Mouse (Mus musculus): Measurements from ENCODE around the gene Megf11. TPM values are rescaled to one million over a fixed set of nuclear protein-coding genes. Genes with fewer than 3 reads are reported as not detected.

The Megf11 gene
- total and polyA plus RNA-seq, 3 experiments: 0.08 to 0.93 TPM; not detected in 1

- DNase-seq (ENCODE audit: low read depth, low spot score): peak; percentile 38
- Histone ChIP-seq H3K27me3 (ENCODE audit: control insufficient read depth in 1 of 2, insufficient read depth in 2 of 2, low read length in 2 of 2) (no peaks in the 10 kb centered on the region), H3K79me2 (ENCODE audit: control insufficient read depth, insufficient read depth, low read length, poor library complexity) (no peaks in the 10 kb centered on the region), H3K9me3 (replicated peaks; ENCODE audit: insufficient read depth, low read length) (no peaks in the 10 kb centered on the region), H3K4me1 (ENCODE audit: control insufficient read depth in 1 of 2, insufficient read depth in 2 of 2, low read length in 2 of 2) (peaks cover 18 to 27% of the 10 kb centered on the region in 2 experiments), H3K4me3 (ENCODE audit: control insufficient read depth in 1 of 2, insufficient read depth in 1 of 2, low read depth in 2 of 2, low read length in 2 of 2) (no peak overlapping the region), H3K27ac (ENCODE audit: control insufficient read depth, low read depth, low read length) (peak overlapping the region; percentile 87), H3K36me3 (ENCODE audit: control insufficient read depth in 1 of 2, insufficient read depth in 2 of 2, low read length in 2 of 2) (peaks cover 0 to 18% of the 10 kb centered on the region in 2 experiments; a peak in 2 of 4 replicates), H3K9ac (ENCODE audit: control insufficient read depth, low read depth, low read length, poor library complexity, severe bottlenecking) (no peak overlapping the region)
- TF ChIP-seq NELFE (IDR thresholded peaks at IDR 0.05; ENCODE audit: low read depth, low read length) (peak; percentile 22; the same call in 1 of the 2 replicates), USF1 (IDR thresholded peaks at IDR 0.05; ENCODE audit: low read depth, low read length) (peak; percentile 87), MAFK (IDR thresholded peaks at IDR 0.05; ENCODE audit: borderline replicate concordance, low read depth, low read length) (peak; percentile 35; the same call in 1 of the 2 replicates), MAX (IDR thresholded peaks at IDR 0.05; ENCODE audit: low read length) (0 out of 2 replicates have a peak, but pooled peaks have one; percentile 26), KAT2A (conservative IDR thresholded peaks at IDR 0.05; ENCODE audit: low read depth, low read length) (no peak), UBTF (IDR thresholded peaks at IDR 0.05; ENCODE audit: borderline replicate concordance, insufficient read depth, low read depth, low read length) (no peak), ZKSCAN1 (IDR thresholded peaks at IDR 0.05; ENCODE audit: low read depth, low read length) (no peak), ZMIZ1 (IDR thresholded peaks at IDR 0.05; ENCODE audit: low read depth, low read length) (no peak), GATA1 (IDR thresholded peaks at IDR 0.05; ENCODE audit: low read depth, low read length) (peak; percentile 30; the same call in 1 of the 2 replicates), NRF1 (IDR thresholded peaks at IDR 0.05; ENCODE audit: insufficient read depth, low read depth, low read length, poor library complexity, severe bottlenecking) (no peak), CHD2 (IDR thresholded peaks at IDR 0.05; ENCODE audit: low read length) (no peak), BHLHE40 (IDR thresholded peaks at IDR 0.05; ENCODE audit: borderline replicate concordance, low read depth, low read length) (peak; percentile 34; the same call in 1 of the 2 replicates), EP300 (IDR thresholded peaks at IDR 0.05; ENCODE audit: low read depth in 1 of 2, low read length in 2 of 2) (peak; percentile 17 to 65; a peak in 2 of 4 replicates), TBP (IDR thresholded peaks at IDR 0.05; ENCODE audit: low read depth, low read length) (no peak), USF2 (IDR thresholded peaks at IDR 0.05; ENCODE audit: borderline replicate concordance in 1 of 2, insufficient read depth in 1 of 2, low read depth in 1 of 2, low read length in 2 of 2) (peak in 1 of 2 experiments; percentile 58; a peak in 1 of 4 replicates), SIN3A (IDR thresholded peaks at IDR 0.05; ENCODE audit: low read length) (peak; percentile 29; the same call in 1 of the 2 replicates), CHD1 (IDR thresholded peaks at IDR 0.05; ENCODE audit: low read depth, low read length) (no peak), TCF12 (IDR thresholded peaks at IDR 0.05; ENCODE audit: low read depth, low read length) (peak; percentile 65; the same call in 1 of the 2 replicates), ETS1 (IDR thresholded peaks at IDR 0.05; ENCODE audit: low read depth, low read length) (peak; percentile 79)
These were observed 149.6 kb downstream of the Megf11 start for GRCm38 (mm10) chr9:64534856-64535539.
